Mouse (Mus musculus) gonadal fat pad, adult 2 months (tissue): ENCODE results near the gene Vps37d. TPM values are rescaled to one million over a fixed set of nuclear protein-coding genes. Genes with fewer than 3 reads are reported as not detected.
"Not testable (repeated sequence)": the region's sequence is repeated elsewhere in the genome, so short reads cannot be mapped to it uniquely, and the experiment has no call there.

ENCODE experiments used
- DNase-seq: peaks from one replicate; pipeline ENCODE4 v3.0.0-alpha.2; 2012; ENCODE audit warnings: low read depth
- polyA plus RNA-seq: library from polyadenylated mRNA; depleted of rRNA; stranded (reverse); fragments of >200 nt; gene quantifications from 2 replicates; pipeline ENCODE4 v1.2.3, GENCODE M21; 2012

Gene Vps37d
- polyA plus RNA-seq, 1 experiment: 5.3 TPM

- no peak for DNase-seq
Observed at GRCm38 (mm10) chr5:135075655-135076054, 2.4 kb downstream of the Vps37d start.

DNA sequence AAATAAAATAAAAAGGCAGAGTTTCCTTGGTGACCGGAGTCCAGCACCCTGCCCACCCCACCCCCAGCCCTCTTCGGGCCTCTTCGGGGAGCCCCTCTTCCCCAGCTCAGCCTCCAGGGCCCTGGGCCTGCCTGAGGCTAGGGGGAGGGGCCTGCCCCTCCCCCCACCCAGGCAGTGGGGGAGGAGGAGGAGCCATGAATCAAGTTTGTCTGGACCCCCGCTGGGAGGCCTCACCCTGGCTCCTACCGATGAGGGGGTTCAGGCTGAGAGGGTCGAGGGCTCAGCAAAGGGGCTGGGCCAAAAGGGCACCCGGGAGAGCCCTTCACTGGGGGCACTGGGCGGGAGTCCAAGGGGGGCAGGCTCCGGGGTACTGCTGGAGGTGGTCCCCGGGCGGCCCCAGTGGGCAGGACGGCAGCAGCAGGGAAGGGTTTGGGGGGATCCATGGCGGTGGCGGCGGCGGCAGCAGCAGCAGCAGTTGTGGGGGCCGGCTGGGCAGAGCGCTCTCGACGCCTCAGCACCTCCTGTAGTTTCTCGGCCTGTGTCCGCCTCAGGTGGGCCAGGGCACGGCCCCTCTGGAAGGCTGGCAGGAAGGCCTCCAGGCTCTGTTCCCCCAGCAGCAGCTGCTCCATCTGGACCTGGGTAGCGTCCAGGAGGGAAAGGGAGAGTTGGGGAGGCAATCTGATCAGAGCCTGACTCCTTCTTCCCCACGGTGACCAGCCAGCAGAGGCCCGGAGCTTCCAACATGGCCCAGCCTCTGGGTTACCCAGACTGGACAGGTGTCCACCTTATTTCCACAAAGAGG lies 4.5 kb downstream of the Vps37d start:
- no peak for DNase-seq

DNA sequence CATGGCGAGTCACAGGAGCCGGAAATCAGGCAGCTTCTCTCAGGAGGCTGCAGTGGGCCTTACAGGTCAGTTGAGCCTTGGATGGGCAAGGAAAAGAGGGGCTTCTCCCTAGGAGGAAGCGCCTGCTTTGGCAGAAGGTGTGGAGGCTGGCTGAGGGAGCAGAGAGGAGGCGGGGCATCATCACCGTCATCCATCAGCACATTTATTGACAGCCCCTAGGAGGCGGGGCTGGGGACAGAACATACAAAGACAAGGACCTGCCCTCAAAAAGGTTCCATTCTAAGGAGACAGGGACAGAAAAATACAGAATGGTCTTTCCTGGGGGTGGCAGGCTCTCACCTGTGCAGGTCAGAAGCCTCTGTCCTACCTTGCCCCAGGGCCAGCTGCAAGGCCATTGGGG lies 5.3 kb downstream of the Vps37d start:
- DNase-seq: no peak

DNA sequence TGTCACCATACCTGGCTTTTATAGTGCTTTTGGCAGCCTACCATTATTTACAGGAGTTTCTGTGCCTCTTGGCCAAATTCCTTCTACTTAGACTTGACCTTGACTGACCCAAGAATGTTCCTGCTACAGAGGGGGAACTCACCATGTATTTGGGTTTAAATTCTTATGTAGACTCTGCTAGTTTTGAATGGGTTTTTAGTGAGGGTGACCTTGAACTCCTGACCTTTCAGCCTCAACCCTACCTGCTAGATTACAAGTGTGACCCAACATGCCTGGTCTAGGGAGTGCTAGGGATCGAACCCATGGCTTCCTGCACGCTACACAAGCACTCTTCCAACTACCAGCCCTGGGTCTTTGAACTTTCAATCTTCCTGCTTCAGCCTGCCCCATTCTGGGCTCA lies 6.0 kb downstream of the Vps37d start:
- DNase-seq: no peak

- no peak for DNase-seq
Observed at GRCm38 (mm10) chr5:135070448-135070847, 7.6 kb downstream of the Vps37d start.

DNA sequence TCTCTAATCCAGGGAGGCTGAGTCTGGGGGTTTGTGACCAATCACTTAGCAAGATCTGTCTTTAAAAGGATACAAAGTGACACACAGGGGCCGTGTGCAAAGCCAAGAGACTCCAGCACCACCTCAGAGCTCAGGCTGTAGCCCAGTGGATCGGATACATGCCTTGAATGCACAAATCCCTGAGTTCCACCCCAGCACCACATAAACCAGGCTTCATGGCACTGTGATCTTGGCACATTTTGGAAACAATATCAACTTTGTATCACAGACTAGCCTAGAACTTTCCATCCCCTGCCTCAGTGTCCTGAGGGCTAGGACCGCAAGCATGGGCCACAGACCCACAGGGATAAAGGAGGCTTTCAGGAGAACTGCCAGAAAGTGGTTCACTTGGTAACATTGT lies 12.1 kb downstream of the Vps37d start:
- no peak for DNase-seq

GRCm38 (mm10) chr5:135064909-135065446 lies 13.1 kb downstream of the Vps37d start, which contains the start of gene Bud23:
Bud23 (minus strand) TSS chr5:135064959.
- not testable (repeated sequence) for DNase-seq

- DNase-seq: no peak
Observed at GRCm38 (mm10) chr5:135064382-135064766, 13.7 kb downstream of the Vps37d start.

- peak; percentile 52 for DNase-seq
Observed at GRCm38 (mm10) chr5:135063629-135064381, 14.3 kb downstream of the Vps37d start, which contains the start of gene Dnajc30. Dnajc30 (plus strand) TSS chr5:135064202.

DNA sequence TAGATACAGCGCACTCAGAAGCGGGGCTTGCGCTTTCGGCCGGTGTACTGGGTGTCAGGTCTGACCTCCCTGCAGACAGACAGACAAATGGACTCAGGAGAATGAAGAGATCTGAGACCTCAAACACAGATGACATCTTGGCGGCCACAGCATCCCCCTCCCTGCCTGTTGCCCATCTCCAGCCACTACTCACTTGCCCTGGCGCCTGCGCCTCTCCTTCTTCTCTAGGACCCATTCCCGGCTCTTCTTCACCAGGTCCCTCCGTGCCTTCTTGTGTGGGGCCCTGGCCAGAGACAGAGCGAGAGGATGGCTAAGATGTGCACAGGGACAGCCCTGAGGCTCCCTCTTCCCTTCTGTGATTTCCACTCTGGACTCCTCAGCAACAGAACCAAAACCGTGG lies 24.7 kb downstream of the Vps37d start:
- no peak for DNase-seq

GRCm38 (mm10) chr5:135049268-135049667 lies 28.8 kb downstream of the Vps37d start:
- DNase-seq: not testable (repeated sequence)

GRCm38 (mm10) chr5:135048539-135048938 lies 29.5 kb downstream of the Vps37d start:
- no peak for DNase-seq

DNA sequence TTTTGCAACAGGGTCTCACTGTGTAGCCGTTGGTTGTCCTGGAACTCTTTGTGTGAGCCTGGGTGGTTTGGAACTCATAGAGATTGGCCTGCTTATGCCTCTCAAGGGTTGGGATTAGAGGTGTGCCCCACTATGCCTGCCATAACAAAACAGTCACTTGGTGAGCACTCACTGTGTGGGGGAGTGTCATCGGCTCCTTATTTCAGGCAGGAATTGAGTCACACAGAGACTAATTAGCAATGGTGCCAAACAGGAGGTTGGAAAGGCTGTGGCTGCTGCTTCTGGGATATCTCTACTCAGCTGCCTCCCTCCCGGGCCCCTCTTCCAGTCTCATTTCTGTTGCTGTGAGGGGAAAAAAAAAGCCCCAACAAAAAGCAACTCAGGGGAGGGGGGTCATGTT lies 33.5 kb downstream of the Vps37d start:
- no peak for DNase-seq

DNA sequence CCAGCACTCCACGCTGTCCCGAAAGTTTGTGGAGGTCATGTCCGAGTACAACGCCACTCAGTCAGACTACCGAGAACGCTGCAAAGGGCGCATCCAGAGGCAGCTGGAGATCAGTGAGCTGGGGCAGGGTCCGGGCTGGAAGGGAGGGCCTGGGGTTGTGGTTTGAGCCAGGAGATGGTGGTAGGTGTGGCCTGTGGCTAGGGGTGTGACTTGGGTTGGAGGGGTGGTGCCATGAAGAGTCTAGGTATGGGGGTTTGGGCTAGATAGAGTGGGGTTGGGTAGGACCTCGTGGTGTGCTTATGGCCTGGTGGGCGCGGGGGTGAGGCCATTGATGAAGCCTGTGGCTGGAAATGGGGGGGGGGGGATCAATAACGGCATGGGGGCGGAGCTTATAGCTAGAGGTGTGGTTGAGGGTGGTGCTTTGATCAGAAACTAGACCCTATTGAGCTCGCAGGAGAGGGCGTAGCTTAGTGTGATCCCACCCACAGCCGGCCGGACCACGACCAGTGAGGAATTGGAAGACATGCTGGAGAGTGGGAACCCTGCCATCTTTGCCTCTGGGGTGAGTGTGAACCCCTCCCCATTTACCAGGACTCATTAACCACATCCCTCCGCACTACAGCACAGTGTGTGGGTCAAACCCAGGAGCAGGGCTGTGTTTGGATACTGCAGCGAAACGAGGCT lies 35.8 kb downstream of the Vps37d start:
- DNase-seq: no peak

- DNase-seq: no peak
Observed at GRCm38 (mm10) chr5:135040777-135041176, 37.3 kb downstream of the Vps37d start.

GRCm38 (mm10) chr5:135040059-135040458 lies 38.0 kb downstream of the Vps37d start:
- DNase-seq: no peak

DNA sequence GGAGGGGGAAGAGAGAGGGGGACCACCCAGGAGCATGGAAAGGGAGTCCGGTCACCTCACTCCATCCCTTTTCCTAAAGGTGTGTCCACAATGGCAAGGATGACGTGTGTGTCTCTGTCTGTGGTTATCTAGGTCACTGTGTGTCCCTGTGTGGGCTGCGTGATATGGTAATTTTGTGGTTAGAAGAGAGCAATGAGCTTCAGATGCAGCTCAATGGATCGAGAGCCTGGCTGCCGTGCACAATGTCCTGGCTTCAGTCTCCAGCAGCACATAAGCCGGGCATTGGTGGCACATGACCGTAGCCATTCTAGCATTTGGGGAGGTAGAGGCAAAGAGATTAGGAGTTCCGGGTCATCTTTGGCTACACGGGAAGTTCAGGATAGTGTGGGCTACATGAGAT lies 38.5 kb downstream of the Vps37d start:
- no peak for DNase-seq

GRCm38 (mm10) chr5:135037946-135038345 lies 40.1 kb downstream of the Vps37d start:
- DNase-seq: no peak

- DNase-seq: no peak
Observed at GRCm38 (mm10) chr5:135035608-135036359, 42.3 kb downstream of the Vps37d start.

GRCm38 (mm10) chr5:135034593-135034992 lies 43.5 kb downstream of the Vps37d start:
- no peak for DNase-seq

- no peak for DNase-seq
Observed at GRCm38 (mm10) chr5:135032581-135032980, 45.5 kb downstream of the Vps37d start.
